Mouse (Mus musculus): ENCODE results near the gene Irf8. TPM values are rescaled to one million over a fixed set of nuclear protein-coding genes. Genes with fewer than 3 reads are reported as not detected.

Gene Irf8
- polyA plus RNA-seq, 1 experiment from 2014 or later, result 7.6 TPM

DNA sequence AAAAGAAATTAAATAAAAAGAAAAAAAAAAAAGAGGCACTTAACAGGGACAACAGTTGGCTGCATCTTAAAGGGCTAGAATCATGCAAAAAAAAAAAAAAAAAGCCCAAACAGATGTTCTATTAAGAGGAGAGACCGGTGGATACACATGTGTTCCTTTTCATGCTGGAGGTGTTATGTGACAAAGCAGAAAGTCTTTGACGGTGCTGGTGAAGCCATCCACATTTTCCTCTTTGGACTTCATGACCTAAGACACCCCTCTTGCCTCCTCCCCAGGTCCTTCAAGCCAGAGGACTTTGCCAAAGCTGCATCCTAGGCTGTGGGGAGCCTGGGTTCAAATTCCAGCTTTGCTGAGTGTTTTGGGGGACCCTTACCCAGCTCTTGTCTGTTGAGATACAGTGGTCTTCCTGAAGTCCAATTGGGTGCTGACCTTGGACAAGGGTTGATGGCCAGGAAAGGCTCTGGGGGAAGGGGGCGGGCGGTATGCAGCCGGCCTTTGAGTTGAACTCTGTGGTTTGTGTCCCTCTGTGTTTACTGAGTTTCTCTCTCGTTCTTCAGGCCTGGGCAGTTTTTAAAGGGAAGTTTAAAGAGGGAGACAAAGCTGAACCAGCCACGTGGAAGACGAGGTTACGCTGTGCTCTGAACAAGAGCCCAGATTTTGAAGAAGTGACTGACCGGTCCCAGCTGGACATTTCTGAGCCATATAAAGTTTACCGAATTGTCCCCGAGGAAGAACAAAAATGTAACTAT is 7.2 kb downstream of the Irf8 start:
- Histone ChIP-seq H3K4me1 (peaks cover 44% of the 10 kb centered on the region), H3K27ac (replicated peaks) (peak overlapping the region; percentile 65; the same call in 1 of the 2 replicates), H3K36me3 (peaks cover 7% of the 10 kb centered on the region; the same call in 1 of the 2 replicates), H3K4me3 (no peak overlapping the region), H3K9me3 (replicated peaks) (no peaks in the 10 kb centered on the region), H3K27me3 (ENCODE audit: low read depth, poor library complexity, severe bottlenecking) (peaks cover 68% of the 10 kb centered on the region)
- no peak for DNase-seq (ENCODE audit: low spot score)
- WGBS, result 56% methylated on average over 12 of the region's 12 CpGs

DNA sequence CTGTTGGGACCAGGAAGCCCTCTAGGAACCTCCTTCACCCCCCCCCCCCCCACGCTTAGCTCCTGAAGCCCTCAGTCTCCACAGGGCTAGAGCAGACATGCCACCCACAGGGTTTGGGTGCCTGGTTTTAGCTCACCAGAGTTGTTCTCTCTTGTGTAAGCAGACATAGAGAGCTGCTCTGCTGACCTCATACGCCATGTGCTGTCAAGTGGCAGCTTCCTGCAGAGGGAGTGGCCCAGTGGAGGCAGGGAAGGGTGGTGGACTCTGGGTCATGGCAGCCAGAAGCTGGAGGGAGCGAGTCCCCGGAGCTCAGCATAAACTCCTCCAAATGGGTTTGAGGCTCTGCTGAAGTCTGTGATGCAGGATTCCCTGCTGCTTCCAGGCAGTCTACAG is 7.7 kb downstream of the Irf8 start:
- peak overlapping the region; percentile 65; the same call in 1 of the 2 replicates for H3K27ac ChIP-seq (replicated peaks)
- 76% methylated on average over 4 of the region's 4 CpGs for WGBS

DNA sequence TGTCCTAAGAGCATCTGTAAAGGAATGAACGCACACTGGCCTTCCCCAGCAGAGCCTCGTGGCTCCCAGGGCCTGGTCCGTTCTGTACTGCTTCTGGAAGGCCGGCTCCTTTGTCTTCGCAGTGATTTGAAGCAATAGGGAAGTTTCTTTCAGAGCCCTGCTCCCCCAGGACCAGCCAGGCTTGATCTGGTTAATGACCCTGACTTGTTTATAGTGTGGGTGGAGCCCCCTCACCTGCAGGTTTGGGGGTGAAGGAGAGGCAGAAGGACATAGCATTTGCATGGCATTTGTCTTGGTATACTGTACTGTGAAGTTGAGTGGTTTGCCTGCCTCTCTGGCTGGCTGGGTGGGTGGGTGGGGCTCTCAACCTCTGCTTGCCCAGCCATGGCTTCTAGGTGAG is 8.3 kb downstream of the Irf8 start:
- Histone ChIP-seq H3K4me1 (peaks cover 44% of the 10 kb centered on the region), H3K36me3 (peaks cover 7% of the 10 kb centered on the region; the same call in 1 of the 2 replicates), H3K9me3 (replicated peaks) (no peaks in the 10 kb centered on the region), H3K27ac (replicated peaks) (no peak overlapping the region), H3K4me3 (no peak overlapping the region), H3K27me3 (ENCODE audit: low read depth, poor library complexity, severe bottlenecking) (peaks cover 56% of the 10 kb centered on the region)
- no peak for DNase-seq (ENCODE audit: low spot score)
- WGBS, result 74% methylated on average over 5 of the region's 5 CpGs

More for the DNA sequence above, 7.7 kb downstream of the Irf8 start:
- DNase-seq (ENCODE audit: low spot score), result no peak
- Histone ChIP-seq H3K4me1 (peaks cover 44% of the 10 kb centered on the region), H3K4me3 (no peak overlapping the region), H3K36me3 (peaks cover 7% of the 10 kb centered on the region; the same call in 1 of the 2 replicates), H3K27me3 (ENCODE audit: low read depth, poor library complexity, severe bottlenecking) (peaks cover 62% of the 10 kb centered on the region), H3K9me3 (replicated peaks) (no peaks in the 10 kb centered on the region)

DNA sequence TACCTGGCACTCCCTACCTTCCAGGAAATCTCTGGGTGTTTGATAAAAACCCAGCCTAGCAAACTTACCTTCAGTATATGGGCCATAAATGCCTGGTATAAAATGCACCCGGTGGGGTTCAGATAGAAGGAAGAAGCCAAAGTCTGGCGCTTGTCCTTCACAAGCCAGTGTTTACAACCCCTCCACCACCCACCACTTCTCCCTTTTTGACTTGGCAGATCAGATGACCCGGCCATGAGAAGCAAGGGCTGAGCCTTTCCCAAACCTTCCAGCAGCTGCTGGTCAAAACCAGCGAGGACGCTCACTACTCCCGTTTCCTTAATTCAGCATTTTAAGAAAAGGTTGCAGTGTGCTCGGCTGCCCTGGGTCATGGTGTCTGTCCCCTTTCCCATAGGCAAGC is 9.1 kb downstream of the Irf8 start:
- Histone ChIP-seq H3K27ac (replicated peaks) (no peak overlapping the region), H3K4me1 (peaks cover 44% of the 10 kb centered on the region), H3K27me3 (ENCODE audit: low read depth, poor library complexity, severe bottlenecking) (peaks cover 49% of the 10 kb centered on the region), H3K4me3 (no peak overlapping the region), H3K9me3 (replicated peaks) (no peaks in the 10 kb centered on the region), H3K36me3 (peaks cover 2% of the 10 kb centered on the region; the same call in 1 of the 2 replicates)
- 71% methylated on average over 7 of the region's 7 CpGs for WGBS
- DNase-seq (ENCODE audit: low spot score), result no peak

DNA sequence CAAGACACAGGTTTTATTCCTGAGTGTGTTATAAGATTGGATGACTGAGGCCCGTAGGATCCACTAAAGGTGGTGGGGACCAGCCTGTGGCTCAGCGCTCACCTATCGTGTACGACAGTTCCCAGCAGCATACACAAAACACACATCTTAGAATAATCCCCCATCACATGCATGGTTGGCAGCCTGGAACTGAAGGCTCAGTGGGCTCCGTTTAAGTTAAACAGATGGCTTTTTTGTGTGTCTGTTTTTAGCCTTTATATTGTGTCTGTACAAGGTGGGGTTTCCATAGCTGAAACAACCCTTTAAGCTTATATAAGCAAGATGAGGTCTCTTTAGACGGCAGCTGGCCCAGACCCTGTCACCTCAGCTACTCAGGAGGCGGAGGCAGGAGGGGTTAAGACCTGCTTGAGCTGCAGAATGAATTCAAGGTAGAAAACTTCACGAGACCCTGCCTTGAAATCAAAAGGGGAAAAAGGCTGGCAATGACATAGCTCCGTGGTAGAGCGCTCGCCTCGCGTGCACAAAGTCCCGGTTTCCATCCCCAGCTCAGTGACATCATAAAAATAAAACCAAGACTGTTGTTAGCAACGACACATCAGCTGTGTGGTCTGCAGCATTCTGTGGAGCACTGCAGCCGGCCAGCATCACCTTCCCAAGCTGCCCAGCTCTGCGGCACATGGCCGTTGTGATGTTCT is 10.0 kb downstream of the Irf8 start:
- peaks cover 43% of the 10 kb centered on the region for H3K4me1 ChIP-seq
- peaks cover 39% of the 10 kb centered on the region for H3K27me3 ChIP-seq (ENCODE audit: low read depth, poor library complexity, severe bottlenecking)
- no peak overlapping the region for H3K4me3 ChIP-seq
- H3K36me3 ChIP-seq, result no peaks in the 10 kb centered on the region
- DNase-seq (ENCODE audit: low spot score), result no peak
- no peaks in the 10 kb centered on the region for H3K9me3 ChIP-seq (replicated peaks)
- no peak overlapping the region for H3K27ac ChIP-seq (replicated peaks)
- 65% methylated on average over 18 of the region's 18 CpGs for WGBS

DNA sequence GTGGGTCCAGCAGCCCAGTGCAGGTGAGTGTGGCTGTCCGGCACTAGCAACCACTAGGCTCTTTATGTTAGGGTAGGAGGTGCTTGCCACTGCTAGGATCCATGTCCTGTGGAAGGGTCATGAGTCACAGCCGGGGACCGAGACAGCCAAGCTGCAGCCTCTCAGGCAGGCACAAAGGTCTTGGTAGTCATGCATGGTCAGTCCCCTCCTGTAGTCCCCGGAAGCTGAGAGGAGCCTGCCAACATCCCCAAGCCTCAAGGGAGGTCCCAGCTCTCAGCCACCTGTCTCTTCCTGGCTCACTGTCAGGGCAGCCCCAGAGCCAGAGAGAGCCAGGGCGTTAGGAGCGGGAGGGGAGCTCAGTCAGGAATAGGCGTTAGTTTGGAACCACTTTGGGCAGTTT is 11.1 kb downstream of the Irf8 start:
- DNase-seq (ENCODE audit: low spot score), result no peak
- 76% methylated on average over 7 of the region's 7 CpGs for WGBS
- Histone ChIP-seq H3K4me3 (no peak overlapping the region), H3K4me1 (peaks cover 48% of the 10 kb centered on the region), H3K27ac (replicated peaks) (no peak overlapping the region), H3K36me3 (no peaks in the 10 kb centered on the region), H3K27me3 (ENCODE audit: low read depth, poor library complexity, severe bottlenecking) (peaks cover 28% of the 10 kb centered on the region), H3K9me3 (replicated peaks) (no peaks in the 10 kb centered on the region)

DNA sequence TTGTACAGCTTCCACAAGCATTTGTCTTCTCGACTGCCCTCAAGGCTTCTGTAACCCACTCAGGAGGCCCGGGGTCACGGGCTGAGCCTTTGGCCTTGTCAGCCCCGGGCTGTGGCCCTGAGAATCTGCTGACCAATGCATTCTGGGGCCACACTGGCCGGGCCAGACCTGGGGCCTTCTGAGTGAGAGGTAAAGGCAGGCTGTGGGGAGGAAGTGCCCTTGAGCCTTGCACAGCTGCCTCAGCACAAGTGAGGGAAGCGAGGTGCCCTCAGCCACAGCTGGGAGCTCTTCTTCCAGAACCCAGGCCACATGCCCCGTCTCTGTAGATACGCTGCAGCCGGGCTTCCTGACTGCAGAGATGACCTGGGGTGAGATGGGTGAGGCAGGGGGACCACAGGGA is 14.5 kb downstream of the Irf8 start:
- Histone ChIP-seq H3K4me1 (peaks cover 38% of the 10 kb centered on the region), H3K9me3 (replicated peaks) (no peaks in the 10 kb centered on the region), H3K27me3 (ENCODE audit: low read depth, poor library complexity, severe bottlenecking) (peaks cover 12% of the 10 kb centered on the region), H3K36me3 (no peaks in the 10 kb centered on the region), H3K27ac (replicated peaks) (peak overlapping the region; percentile 58), H3K4me3 (no peak overlapping the region)
- no peak for DNase-seq (ENCODE audit: low spot score)
- 88% methylated on average over 9 of the region's 9 CpGs for WGBS

DNA sequence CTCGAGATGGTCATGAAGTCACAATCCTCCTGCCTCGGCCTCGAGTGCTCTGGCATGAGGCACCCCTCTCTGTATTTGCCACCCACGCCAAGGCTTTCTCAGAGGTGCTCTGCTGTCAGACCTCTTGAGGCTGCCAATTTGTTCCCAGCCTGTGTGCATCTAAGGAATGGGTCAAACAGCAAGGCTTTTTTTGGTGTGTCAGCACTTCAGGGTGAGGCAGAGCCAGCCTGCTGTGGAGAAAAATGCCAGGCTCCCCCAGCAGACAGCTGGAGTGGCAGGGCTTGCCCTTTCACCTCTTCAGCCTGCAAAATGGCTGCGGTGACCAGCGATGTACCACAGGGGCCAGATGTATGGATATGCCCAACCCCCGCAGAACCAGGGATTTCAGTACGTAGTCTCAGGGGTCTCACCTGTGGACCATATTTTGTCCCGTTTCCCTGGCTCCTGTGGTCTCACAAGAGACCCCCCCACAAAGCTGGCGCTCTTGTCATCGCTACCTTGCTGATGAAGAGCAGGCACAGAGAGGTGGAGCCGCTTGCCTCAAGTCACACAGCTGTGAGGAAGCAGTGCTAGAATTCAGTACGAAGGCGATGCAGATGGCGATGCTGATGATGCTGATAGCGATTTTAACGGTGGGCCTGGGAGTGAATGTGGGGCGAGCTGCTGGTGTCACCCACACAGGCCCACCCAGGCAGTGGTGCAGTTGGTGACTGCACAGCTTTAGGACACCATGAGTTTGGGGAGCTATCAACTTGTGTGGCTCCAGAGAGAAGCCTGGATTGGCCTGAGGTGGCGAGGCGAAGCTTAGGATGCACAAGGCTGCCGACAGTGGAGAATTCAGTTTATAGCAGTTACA is 15.3 kb downstream of the Irf8 start:
- 81% methylated on average over 21 of the region's 21 CpGs for WGBS
- H3K27ac ChIP-seq (replicated peaks), result peak overlapping the region; percentile 43; the same call in 1 of the 2 replicates
- peaks cover 38% of the 10 kb centered on the region for H3K4me1 ChIP-seq
- no peaks in the 10 kb centered on the region for H3K36me3 ChIP-seq
- no peaks in the 10 kb centered on the region for H3K9me3 ChIP-seq (replicated peaks)
- DNase-seq (ENCODE audit: low spot score), result no peak
- peaks cover 11% of the 10 kb centered on the region; the same call in 1 of the 2 replicates for H3K27me3 ChIP-seq (ENCODE audit: low read depth, poor library complexity, severe bottlenecking)
- H3K4me3 ChIP-seq, result no peak overlapping the region

DNA sequence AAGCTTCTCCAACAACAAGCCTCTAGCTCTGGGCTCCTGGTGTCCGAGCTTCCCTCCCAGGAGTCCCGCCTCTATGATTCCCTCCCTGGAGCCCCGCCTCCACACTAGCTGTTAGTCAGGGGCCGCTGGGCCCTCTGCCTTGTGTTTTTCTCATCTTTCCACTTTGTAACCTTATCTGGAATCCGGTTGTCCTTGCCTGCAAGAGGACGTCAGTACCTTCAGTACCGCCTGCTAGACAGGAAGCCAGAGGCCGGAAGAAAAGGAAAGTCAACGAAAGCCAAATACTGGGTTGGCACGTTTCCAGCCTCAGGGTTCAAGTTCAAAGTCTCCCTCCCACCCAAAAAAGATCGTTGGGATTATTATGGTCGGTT is 15.9 kb downstream of the Irf8 start:
- Histone ChIP-seq H3K36me3 (no peaks in the 10 kb centered on the region), H3K27me3 (ENCODE audit: low read depth, poor library complexity, severe bottlenecking) (peaks cover 11% of the 10 kb centered on the region; the same call in 1 of the 2 replicates), H3K27ac (replicated peaks) (peak overlapping the region; percentile 43; the same call in 1 of the 2 replicates), H3K4me3 (no peak overlapping the region), H3K4me1 (peaks cover 34% of the 10 kb centered on the region), H3K9me3 (replicated peaks) (no peaks in the 10 kb centered on the region)
- DNase-seq (ENCODE audit: low spot score), result no peak
- WGBS, result 34% methylated on average over 12 of the region's 12 CpGs

DNA sequence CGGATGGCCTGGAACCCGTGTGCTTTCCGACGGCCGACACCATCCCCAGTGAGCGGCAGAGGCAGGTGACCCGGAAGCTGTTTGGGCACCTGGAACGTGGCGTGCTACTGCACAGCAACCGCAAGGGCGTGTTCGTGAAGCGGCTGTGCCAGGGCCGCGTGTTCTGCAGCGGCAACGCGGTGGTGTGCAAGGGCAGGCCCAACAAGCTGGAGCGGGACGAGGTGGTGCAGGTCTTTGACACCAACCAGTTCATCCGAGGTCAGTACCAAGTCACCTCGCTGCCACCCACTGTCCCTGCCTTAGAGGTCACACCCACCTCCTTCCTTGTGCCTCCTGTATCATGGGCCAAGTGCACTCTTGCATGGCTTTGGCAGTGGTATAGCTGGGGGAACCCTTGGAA is 17.3 kb downstream of the Irf8 start:
- no peak for DNase-seq (ENCODE audit: low spot score)
- 95% methylated on average over 22 of the region's 22 CpGs for whole genome bisulfite sequencing
- H3K27ac ChIP-seq (replicated peaks), result no peak overlapping the region; the same call in 1 of the 2 replicates
- H3K9me3 ChIP-seq (replicated peaks), result no peaks in the 10 kb centered on the region
- H3K4me1 ChIP-seq, result peaks cover 43% of the 10 kb centered on the region
- H3K27me3 ChIP-seq (ENCODE audit: low read depth, poor library complexity, severe bottlenecking), result peaks cover 11% of the 10 kb centered on the region; the same call in 1 of the 2 replicates
- H3K4me3 ChIP-seq, result no peak overlapping the region
- H3K36me3 ChIP-seq, result no peaks in the 10 kb centered on the region

DNA sequence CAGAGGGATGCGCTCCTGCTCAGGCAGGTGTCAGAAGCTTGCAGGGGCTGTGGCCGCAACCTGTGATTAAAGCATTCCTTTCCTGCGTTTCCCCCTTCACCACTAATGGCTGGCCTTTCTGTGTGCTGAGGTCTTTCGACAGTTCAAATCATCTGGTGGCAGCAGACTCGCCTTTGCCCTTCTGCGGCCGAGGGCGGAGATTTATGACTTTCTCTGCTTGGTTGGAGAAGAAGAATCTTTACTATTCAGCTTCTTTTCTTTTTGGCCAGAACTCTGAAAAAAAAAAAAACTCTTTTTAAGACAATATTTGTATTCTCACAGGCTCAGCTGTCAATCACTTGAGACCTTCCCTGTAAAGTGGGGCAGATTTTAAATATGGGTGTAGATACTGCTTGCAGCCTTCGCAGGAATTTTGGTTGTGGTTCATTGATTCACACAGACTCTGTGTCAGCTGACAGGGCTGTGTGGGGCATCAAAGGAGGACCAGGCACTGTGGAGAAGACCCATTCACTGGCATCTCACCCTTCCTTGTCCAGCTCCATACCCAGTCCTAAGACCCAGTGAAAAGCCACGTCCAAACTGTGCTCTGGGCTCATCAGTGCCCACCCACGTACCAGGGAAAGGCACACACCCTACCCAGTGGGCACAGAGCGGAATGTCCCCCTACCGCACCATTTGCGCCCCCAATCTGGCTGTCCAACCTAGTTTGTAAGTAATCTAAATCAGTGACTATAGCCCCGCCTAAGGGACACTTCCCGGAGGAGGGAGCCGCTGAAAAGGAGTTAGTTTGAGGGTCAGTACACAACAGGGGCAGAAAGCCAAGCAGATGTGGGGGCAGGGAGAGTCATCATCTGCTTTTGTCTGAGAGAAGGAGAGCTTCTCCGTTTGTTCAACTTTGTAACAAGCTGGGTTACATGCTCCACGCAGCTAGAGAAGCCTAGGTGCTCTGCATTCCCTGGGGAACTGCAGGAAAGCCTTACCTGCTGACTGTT is 19.4 kb downstream of the Irf8 start:
- no peaks in the 10 kb centered on the region for H3K36me3 ChIP-seq
- H3K4me1 ChIP-seq, result peaks cover 41% of the 10 kb centered on the region
- H3K27ac ChIP-seq (replicated peaks), result peak overlapping the region; percentile 70
- peaks cover 17% of the 10 kb centered on the region; the same call in 1 of the 2 replicates for H3K27me3 ChIP-seq (ENCODE audit: low read depth, poor library complexity, severe bottlenecking)
- no peaks in the 10 kb centered on the region for H3K9me3 ChIP-seq (replicated peaks)
- H3K4me3 ChIP-seq, result no peak overlapping the region
- no peak for DNase-seq (ENCODE audit: low spot score)
- 53% methylated on average over 19 of the region's 19 CpGs for WGBS

All from midbrain, embryonic 10.5 days (tissue).